Mouse (Mus musculus): ENCODE results near the gene Anapc15. TPM values are rescaled to one million over a fixed set of nuclear protein-coding genes. Genes with fewer than 3 reads are reported as not detected.

Gene Anapc15
- polyA plus RNA-seq (2012; rRNA removed; ENCODE audit: low replicate concordance), result 56.2 and 63.2 TPM in 2 replicates

DNA sequence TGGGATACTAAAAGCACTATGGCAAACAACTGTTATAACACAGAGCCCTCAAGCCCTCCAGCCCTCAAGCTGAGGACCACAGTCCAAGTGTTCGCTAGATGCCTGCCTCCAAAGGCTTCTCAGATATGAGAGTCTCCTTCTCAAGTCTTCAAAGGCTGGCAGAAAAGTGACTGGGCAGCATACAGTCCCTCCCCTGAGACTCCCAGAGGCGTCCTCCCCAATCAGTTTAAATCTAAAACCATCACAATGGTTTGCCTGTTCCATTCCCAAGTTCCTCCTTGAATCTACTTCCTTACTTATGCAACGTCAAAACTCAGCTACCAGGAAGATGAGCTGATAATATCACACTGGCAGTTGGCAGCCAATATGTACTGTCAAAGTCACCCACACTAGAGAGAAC lies at the start of gene Anapc15:
Anapc15 (plus strand) TSS at position 301 of the 400 bp plus-strand sequence.

GRCm38 (mm10) chr7:101817861-101818401 lies 45.6 kb upstream of the Anapc15 start, which contains the start of gene Phox2a:
Gene Phox2a, plus strand, starts transcription at chr7:101818313.

DNA sequence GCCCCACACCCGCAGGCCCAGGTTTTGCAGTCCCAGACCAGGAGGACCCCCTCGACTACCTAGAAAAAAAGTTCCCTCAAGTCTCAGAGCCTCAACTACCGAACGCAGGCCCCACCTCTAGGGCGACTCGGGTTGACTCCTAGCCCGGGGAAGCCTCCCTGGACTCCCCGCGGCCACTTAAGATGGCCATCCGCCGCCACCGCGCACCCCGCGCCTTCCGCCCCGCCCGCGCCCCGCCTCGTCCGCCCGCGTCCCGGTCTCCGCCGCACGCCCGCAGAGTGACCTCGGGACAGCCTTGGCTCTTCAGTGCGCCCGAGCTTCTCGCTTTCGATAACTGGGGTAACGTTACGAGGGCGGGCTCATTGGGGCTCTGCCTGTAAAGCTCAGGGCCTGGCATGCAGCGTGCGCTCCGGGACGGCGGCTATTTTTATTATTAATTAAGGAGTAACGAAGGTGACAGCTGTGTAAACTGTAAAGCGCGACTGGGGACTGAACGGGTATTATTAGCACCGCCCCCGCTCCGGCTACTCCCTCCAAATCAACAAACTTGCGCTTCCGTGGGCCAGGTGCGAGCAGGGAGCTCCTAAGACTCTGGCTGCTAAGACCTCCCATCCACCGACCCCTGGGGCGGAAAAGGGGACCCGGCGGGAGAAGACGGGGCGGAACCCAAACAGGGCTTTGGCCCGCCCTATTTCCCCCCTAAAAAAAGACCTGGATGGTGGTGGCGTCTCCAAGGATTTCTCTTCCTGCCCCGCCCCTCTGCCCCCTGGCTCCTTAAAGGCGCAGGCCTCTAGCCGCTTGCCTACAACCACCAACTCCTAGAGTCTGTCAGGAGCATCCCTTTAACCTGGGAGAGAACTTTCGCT lies 25.7 kb upstream of the Anapc15 start, which contains the start of gene Inppl1:
Inppl1 (minus strand) TSS at position 624 of the 866 bp plus-strand sequence.

DNA sequence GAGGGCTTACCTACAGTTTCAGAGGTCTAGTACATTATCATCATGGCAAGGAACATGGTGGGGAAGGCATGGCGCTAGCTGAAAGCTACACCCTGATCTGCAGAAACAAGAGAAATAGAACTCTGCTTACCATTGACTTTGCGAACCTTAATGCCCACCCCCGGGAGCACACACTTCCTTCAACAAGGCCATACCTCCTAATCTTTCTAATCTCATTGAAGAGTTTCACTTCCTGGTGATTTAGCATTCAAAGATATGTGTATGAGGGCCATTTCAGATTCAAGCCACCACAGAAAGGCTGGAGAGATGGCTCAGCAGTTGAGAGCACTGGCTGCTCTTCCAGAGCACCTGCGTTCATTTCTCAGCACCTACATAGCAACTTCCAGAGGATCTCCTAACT lies 6.4 kb upstream of the Anapc15 start, which contains the start of gene Folr2:
Folr2 (minus strand) TSS at position 101 of the 400 bp plus-strand sequence.

DNA sequence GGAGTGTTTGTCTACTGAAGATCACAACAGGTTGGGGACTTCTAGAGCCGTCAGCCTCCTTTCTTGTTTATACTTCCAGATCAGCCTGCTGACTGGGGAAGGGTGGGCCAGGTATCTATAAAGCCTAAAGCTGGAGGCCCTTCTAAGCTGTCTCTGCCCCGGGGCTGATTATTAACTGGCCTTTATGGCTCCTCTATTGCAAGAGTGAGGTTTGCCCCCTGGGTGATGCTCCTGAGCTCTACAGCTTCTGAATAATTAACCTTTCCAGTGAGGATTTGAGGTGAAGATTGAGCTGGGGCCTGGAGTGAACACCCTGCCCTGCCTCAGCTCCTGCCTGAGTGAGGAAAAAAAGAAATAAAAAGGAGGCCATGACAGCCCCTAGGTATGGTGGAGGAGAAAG lies 7.1 kb downstream of the Anapc15 start, which contains the start of gene Folr1:
Folr1 (minus strand) TSS at position 160 of the 400 bp plus-strand sequence.

DNA sequence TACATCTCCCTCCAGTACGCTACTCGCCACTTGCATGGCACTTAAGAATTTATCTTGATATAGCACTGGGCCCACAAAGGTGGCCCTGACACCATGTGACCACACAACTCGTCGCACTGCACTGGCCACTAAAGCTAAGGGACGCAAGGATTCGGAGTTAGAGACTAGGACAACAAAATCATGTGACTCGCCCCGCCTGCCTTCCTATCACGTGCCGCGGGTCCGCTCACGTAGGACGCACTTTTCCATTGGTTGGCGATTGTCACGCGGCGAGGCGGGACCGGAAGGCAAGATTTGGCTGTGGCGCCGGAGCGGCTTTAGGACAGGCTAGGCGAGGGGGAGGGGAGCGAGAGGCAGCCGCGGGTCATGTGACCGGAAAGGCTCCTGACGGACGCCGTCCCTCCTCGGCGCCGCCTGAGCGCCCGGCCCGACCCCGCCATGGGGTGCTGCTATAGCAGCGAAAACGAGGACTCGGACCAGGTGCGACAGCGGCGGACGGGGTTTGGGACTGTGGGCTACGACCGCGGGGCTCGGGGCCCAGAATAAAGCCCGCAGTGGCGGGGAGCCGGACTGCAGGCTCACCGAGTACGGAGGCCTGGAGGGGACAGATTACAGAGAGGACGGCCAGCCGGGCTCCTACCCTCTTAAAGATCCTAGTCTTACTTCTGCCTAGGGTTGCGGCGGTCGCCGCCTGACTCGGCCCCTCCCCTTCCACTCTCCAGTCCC lies 42.2 kb downstream of the Anapc15 start, which contains the start of gene Lamtor1:
Lamtor1 (plus strand) TSS at position 344 of the 726 bp plus-strand sequence.

GRCm38 (mm10) chr7:101906287-101906681 lies 42.8 kb downstream of the Anapc15 start, which contains the start of gene Tomt:
Gene Tomt, minus strand, starts transcription at chr7:101906359.

DNA sequence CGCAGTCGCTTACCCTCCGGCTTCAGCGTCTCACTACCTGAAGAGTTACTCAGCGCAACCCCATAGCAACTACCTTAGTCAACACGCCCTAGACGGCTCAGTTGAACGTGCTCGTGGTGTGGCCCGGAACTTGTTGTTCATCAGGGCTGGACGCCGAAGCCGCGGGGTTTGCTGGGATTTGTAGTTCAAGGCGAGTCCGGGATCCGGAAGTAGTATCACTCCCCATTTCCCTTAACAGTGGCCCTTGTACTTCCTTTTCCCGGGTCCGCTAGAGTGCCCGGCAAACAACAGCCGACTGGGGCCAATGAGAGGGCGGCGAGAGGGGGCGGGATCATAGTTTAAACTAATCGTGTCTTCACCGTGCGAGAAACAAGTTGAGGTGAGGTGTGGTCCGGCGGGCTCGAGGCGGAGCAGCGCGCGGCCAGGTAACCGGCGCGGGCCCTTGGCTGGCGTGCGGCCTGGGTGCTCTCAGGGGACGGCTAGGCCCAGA lies 70.3 kb downstream of the Anapc15 start, which contains the start of the genes Lrrc51 and Numa1:
Lrrc51 (minus strand) TSS at position 145 of the 490 bp plus-strand sequence.
Numa1 (plus strand) TSS at position 361 of the 490 bp plus-strand sequence.

Other genes with a start within 250 kb of the Anapc15 start
- gene Clpb, start 200.1 kb upstream of the Anapc15 start, polyA plus RNA-seq (2012; rRNA removed; ENCODE audit: low replicate concordance), result 37.9 and 78.8 TPM in 2 replicates
- gene Phox2a, start 45.4 kb upstream of the Anapc15 start, polyA plus RNA-seq (2012; rRNA removed; ENCODE audit: low replicate concordance), result 0.09 TPM in 1 of 2 replicates, not detected in the other
- gene Inppl1, start 25.5 kb upstream of the Anapc15 start, polyA plus RNA-seq (2012; rRNA removed; ENCODE audit: low replicate concordance), result 78.0 and 106 TPM in 2 replicates
- 103 and 151 TPM in 2 replicates for gene Folr2, start 6.5 kb upstream of the Anapc15 start, polyA plus RNA-seq (2012; rRNA removed; ENCODE audit: low replicate concordance)
- 1.2 and 3.9 TPM in 2 replicates for gene Folr1, start 7.1 kb downstream of the Anapc15 start, polyA plus RNA-seq (2012; rRNA removed; ENCODE audit: low replicate concordance)
- 304 and 439 TPM in 2 replicates for gene Lamtor1, start 42.2 kb downstream of the Anapc15 start, polyA plus RNA-seq (2012; rRNA removed; ENCODE audit: low replicate concordance)
- 0.46 and 2.9 TPM in 2 replicates for gene Tomt, start 42.6 kb downstream of the Anapc15 start, polyA plus RNA-seq (2012; rRNA removed; ENCODE audit: low replicate concordance)
- 21.2 and 32.2 TPM in 2 replicates for gene Lrrc51, start 70.2 kb downstream of the Anapc15 start, polyA plus RNA-seq (2012; rRNA removed; ENCODE audit: low replicate concordance)
- 76.3 and 105 TPM in 2 replicates for gene Numa1, start 70.4 kb downstream of the Anapc15 start, polyA plus RNA-seq (2012; rRNA removed; ENCODE audit: low replicate concordance)
- 15.3 and 21.4 TPM in 2 replicates for gene Il18bp, start 155.0 kb downstream of the Anapc15 start, polyA plus RNA-seq (2012; rRNA removed; ENCODE audit: low replicate concordance)
- 40.8 and 63.7 TPM in 2 replicates for gene Rnf121, start 201.8 kb downstream of the Anapc15 start, polyA plus RNA-seq (2012; rRNA removed; ENCODE audit: low replicate concordance)
- 17.6 and 38.4 TPM in 2 replicates for gene Xndc1, start 201.8 kb downstream of the Anapc15 start, polyA plus RNA-seq (2012; rRNA removed; ENCODE audit: low replicate concordance)
- gene Xntrpc, start 202.0 kb downstream of the Anapc15 start, polyA plus RNA-seq (2012; rRNA removed; ENCODE audit: low replicate concordance), result 2.3 and 5.2 TPM in 2 replicates
- 0.62 TPM in 1 of 2 replicates, not detected in the other for gene Trpc2, start 219.4 kb downstream of the Anapc15 start, polyA plus RNA-seq (2012; rRNA removed; ENCODE audit: low replicate concordance)
- 0.32 TPM in 1 of 2 replicates, not detected in the other for gene Art1, start 238.0 kb downstream of the Anapc15 start, polyA plus RNA-seq (2012; rRNA removed; ENCODE audit: low replicate concordance)
- gene Art5, start 245.8 kb downstream of the Anapc15 start, polyA plus RNA-seq (2012; rRNA removed; ENCODE audit: low replicate concordance), result 0.53 and 0.95 TPM in 2 replicates